Mouse (Mus musculus): ENCODE measurements around the gene Notch4. TPM values are rescaled to one million over a fixed set of nuclear protein-coding genes. Genes with fewer than 3 reads are reported as not detected.
A peak's percentile ranks its signal among the peaks of the same experiment; 100 is the strongest.

Notch4 gene
- polyA plus RNA-seq, 2 experiments: 0.67 to 0.99 TPM

- Histone ChIP-seq H3K4me2 (ENCODE audit: low read depth) (no peak overlapping the region), H3K9me3 (ENCODE audit: control insufficient read depth, low read length) (no peaks in the 10 kb centered on the region), H3K4me1 (replicated peaks; ENCODE audit: control insufficient read depth in 2 of 2, insufficient read depth in 2 of 2, low read length in 1 of 2) (peaks cover 12 to 18% of the 10 kb centered on the region in 2 experiments), H3K27ac (no peak overlapping the region), H3K36me3 (replicated peaks; ENCODE audit: control insufficient read depth, insufficient read depth, low read depth) (peaks cover 3% of the 10 kb centered on the region; the same call in 1 of the 2 replicates), H3K4me3 (ENCODE audit: insufficient read depth in 1 of 2, low read depth in 2 of 2, low read length in 2 of 2) (no peak overlapping the region), H3K9ac (replicated peaks) (no peak overlapping the region), H3K27me3 (ENCODE audit: control insufficient read depth, insufficient read depth, low read length) (no peaks in the 10 kb centered on the region)
- no peak for DNase-seq (ENCODE audit: low read depth in 3 of 3, low spot score in 3 of 3)
- no peak for ATAC-seq (ENCODE audit: insufficient read depth)
- TF ChIP-seq CTCF (IDR thresholded peaks at IDR 0.05; ENCODE audit: low read depth) (no peak), EP300 (IDR thresholded peaks at IDR 0.05; ENCODE audit: low read depth) (no peak)
- WGBS (ENCODE audit: insufficient replicate concordance): 81% methylated on average over 7 of the region's 7 CpGs
Observed at GRCm38 (mm10) chr17:34607997-34608396, 43.9 kb downstream of the Notch4 start.

GRCm38 (mm10) chr17:34611050-34611449 lies 47.0 kb downstream of the Notch4 start:
- H3K4me3 ChIP-seq (ENCODE audit: insufficient read depth in 1 of 2, low read depth in 2 of 2, low read length in 2 of 2): no peak overlapping the region
- peaks cover 3% of the 10 kb centered on the region; the same call in 1 of the 2 replicates for H3K36me3 ChIP-seq (replicated peaks; ENCODE audit: control insufficient read depth, insufficient read depth, low read depth)
- 77% methylated on average over 8 of the region's 8 CpGs for WGBS (ENCODE audit: insufficient replicate concordance)
- no peak overlapping the region for H3K4me2 ChIP-seq (ENCODE audit: low read depth)
- DNase-seq (ENCODE audit: low read depth in 3 of 3, low spot score in 3 of 3) (no peak), ATAC-seq (ENCODE audit: insufficient read depth) (no peak)
- H3K27ac ChIP-seq: no peak overlapping the region
- peaks cover 3 to 8% of the 10 kb centered on the region in 2 experiments; a peak in 3 of 4 replicates for H3K4me1 ChIP-seq (replicated peaks; ENCODE audit: control insufficient read depth in 2 of 2, insufficient read depth in 2 of 2, low read length in 1 of 2)
- no peaks in the 10 kb centered on the region for H3K27me3 ChIP-seq (ENCODE audit: control insufficient read depth, insufficient read depth, low read length)
- TF ChIP-seq CTCF (IDR thresholded peaks at IDR 0.05; ENCODE audit: low read depth) (no peak), EP300 (IDR thresholded peaks at IDR 0.05; ENCODE audit: low read depth) (no peak)
- H3K9ac ChIP-seq (replicated peaks): no peak overlapping the region
- no peaks in the 10 kb centered on the region for H3K9me3 ChIP-seq (ENCODE audit: control insufficient read depth, low read length)

GRCm38 (mm10) chr17:34613054-34613645 lies 49.1 kb downstream of the Notch4 start:
- WGBS (ENCODE audit: insufficient replicate concordance): 31% methylated on average over 11 of the region's 11 CpGs
- Histone ChIP-seq H3K4me3 (ENCODE audit: insufficient read depth in 1 of 2, low read depth in 2 of 2, low read length in 2 of 2) (no peak overlapping the region), H3K27me3 (ENCODE audit: control insufficient read depth, insufficient read depth, low read length) (no peaks in the 10 kb centered on the region), H3K9ac (replicated peaks) (no peak overlapping the region; the same call in 1 of the 2 replicates), H3K4me2 (ENCODE audit: low read depth) (no peak overlapping the region), H3K9me3 (ENCODE audit: control insufficient read depth, low read length) (no peaks in the 10 kb centered on the region), H3K27ac (peak overlapping the region; percentile 8), H3K4me1 (replicated peaks; ENCODE audit: control insufficient read depth in 2 of 2, insufficient read depth in 2 of 2, low read length in 1 of 2) (no peaks in the 10 kb centered on the region; a peak in 1 of 4 replicates), H3K36me3 (replicated peaks; ENCODE audit: control insufficient read depth, insufficient read depth, low read depth) (peaks cover 3% of the 10 kb centered on the region; the same call in 1 of the 2 replicates)
- TF ChIP-seq EP300 (IDR thresholded peaks at IDR 0.05; ENCODE audit: low read depth) (peak; percentile 84), CTCF (IDR thresholded peaks at IDR 0.05; ENCODE audit: low read depth) (no peak)
- ATAC-seq (ENCODE audit: insufficient read depth): peak; percentile 73
- DNase-seq (ENCODE audit: low read depth in 3 of 3, low spot score in 3 of 3): no peak

- Histone ChIP-seq H3K36me3 (replicated peaks; ENCODE audit: control insufficient read depth, insufficient read depth, low read depth) (peaks cover 3% of the 10 kb centered on the region; the same call in 1 of the 2 replicates), H3K9me3 (ENCODE audit: control insufficient read depth, low read length) (no peaks in the 10 kb centered on the region), H3K4me3 (ENCODE audit: insufficient read depth in 1 of 2, low read depth in 2 of 2, low read length in 2 of 2) (no peak overlapping the region), H3K4me1 (replicated peaks; ENCODE audit: control insufficient read depth in 2 of 2, insufficient read depth in 2 of 2, low read length in 1 of 2) (no peaks in the 10 kb centered on the region; a peak in 1 of 4 replicates), H3K27me3 (ENCODE audit: control insufficient read depth, insufficient read depth, low read length) (no peaks in the 10 kb centered on the region), H3K4me2 (ENCODE audit: low read depth) (no peak overlapping the region), H3K27ac (peak overlapping the region; percentile 8; the same call in 1 of the 2 replicates), H3K9ac (replicated peaks) (no peak overlapping the region; the same call in 1 of the 2 replicates)
- DNase-seq (ENCODE audit: low read depth in 3 of 3, low spot score in 3 of 3): no peak
- 80% methylated on average over 10 of the region's 10 CpGs for WGBS (ENCODE audit: insufficient replicate concordance)
- TF ChIP-seq CTCF (IDR thresholded peaks at IDR 0.05; ENCODE audit: low read depth) (no peak), EP300 (IDR thresholded peaks at IDR 0.05; ENCODE audit: low read depth) (no peak)
- ATAC-seq (ENCODE audit: insufficient read depth): no peak
Observed at GRCm38 (mm10) chr17:34613830-34614229, 49.8 kb downstream of the Notch4 start.

GRCm38 (mm10) chr17:34615871-34616270 lies 51.8 kb downstream of the Notch4 start, which contains the start of gene Egfl8:
TSS of gene Egfl8 (minus strand) at chr17:34615971.
- Histone ChIP-seq H3K4me2 (ENCODE audit: low read depth) (no peak within 1 kb of the TSS), H3K27ac (no peak within 1 kb of the TSS), H3K4me1 (replicated peaks; ENCODE audit: control insufficient read depth in 2 of 2, insufficient read depth in 2 of 2, low read length in 1 of 2) (no peaks in the 10 kb centered on the region; a peak in 1 of 4 replicates), H3K4me3 (ENCODE audit: insufficient read depth in 1 of 2, low read depth in 2 of 2, low read length in 2 of 2) (no peak within 1 kb of the TSS), H3K27me3 (ENCODE audit: control insufficient read depth, insufficient read depth, low read length) (no peaks in the 10 kb centered on the region), H3K9ac (replicated peaks) (no peak within 1 kb of the TSS), H3K36me3 (replicated peaks; ENCODE audit: control insufficient read depth, insufficient read depth, low read depth) (peaks cover 3% of the 10 kb centered on the region; the same call in 1 of the 2 replicates), H3K9me3 (ENCODE audit: control insufficient read depth, low read length) (no peaks in the 10 kb centered on the region)
- TF ChIP-seq EP300 (IDR thresholded peaks at IDR 0.05; ENCODE audit: low read depth) (no peak), CTCF (IDR thresholded peaks at IDR 0.05; ENCODE audit: low read depth) (no peak)
- DNase-seq (ENCODE audit: low read depth in 3 of 3, low spot score in 3 of 3) (no peak), ATAC-seq (ENCODE audit: insufficient read depth) (no peak)
- WGBS (ENCODE audit: insufficient replicate concordance): 72% methylated on average over 6 of the region's 6 CpGs
